Mouse (Mus musculus) gastrocnemius, postnatal 25 days (tissue): Measurements from ENCODE around the gene Mme. TPM values are rescaled to one million over a fixed set of nuclear protein-coding genes. Genes with fewer than 3 reads are reported as not detected.
A peak's percentile ranks its signal among the peaks of the same experiment; 100 is the strongest.

Source experiments
- DNase-seq: peaks from one replicate; pipeline ENCODE4 v3.0.0; 2022
- total RNA-seq, 2 experiments: library from RNA; stranded (reverse); gene quantifications; 1 replicate in 1 of 2; 2 replicates in 1 of 2; pipeline ENCODE4 v1.2.3; 2021

The Mme gene
- total RNA-seq, 2 experiments from 2014 or later: 3.2 to 4.7 TPM

- no peak for DNase-seq
These were observed 109.4 kb downstream of the Mme start for GRCm38 (mm10) chr3:63350704-63351103.

DNA sequence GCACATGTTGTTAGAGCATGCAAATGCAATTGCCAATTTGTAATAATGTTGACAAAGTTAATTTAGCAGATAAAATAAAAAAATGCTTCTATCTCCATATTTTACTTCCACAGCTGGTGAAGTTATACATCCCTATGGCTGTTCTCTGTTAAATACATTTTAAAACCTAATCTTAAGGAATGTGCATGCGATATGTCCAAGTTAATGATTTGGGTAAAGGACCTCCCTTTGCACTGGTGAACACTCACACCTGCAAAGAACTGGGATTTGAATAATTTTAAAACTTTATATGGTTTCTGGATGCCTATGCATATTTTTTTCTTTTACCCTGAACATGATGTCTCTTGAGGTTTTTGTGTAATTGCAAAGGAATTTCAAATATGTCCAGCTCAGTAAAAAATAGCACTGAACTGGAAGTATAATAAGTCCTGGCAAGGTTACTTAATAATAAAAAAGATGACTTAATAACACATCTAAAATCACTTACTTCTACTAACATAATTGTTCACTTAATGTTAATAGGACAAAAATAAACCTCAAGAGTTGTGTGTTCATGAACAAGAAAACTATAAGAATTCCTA lies 110.4 kb downstream of the Mme start:
- DNase-seq: no peak

DNA sequence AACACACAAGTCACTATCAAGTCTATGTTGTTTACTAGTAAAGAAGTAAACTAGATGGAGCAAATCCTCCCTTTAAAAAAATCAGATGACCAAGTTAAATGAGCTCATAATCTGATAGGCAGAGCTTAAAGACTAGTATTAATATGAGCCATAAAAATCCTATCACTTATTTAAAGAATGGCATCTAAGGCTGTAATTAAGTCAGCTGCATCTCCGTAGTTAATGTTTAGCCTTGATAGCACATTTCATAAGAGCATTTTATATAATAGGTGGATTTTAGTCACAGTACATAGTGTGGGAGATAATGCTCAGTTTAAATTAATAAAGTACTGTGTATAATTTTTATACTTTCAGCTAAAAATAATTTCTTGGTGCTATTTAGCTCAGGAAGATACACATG lies 118.2 kb downstream of the Mme start:
- no peak for DNase-seq

- DNase-seq: no peak
These were observed 143.7 kb downstream of the Mme start for GRCm38 (mm10) chr3:63384989-63385388.

GRCm38 (mm10) chr3:63390774-63391173 lies 149.4 kb downstream of the Mme start:
- no peak for DNase-seq

DNA sequence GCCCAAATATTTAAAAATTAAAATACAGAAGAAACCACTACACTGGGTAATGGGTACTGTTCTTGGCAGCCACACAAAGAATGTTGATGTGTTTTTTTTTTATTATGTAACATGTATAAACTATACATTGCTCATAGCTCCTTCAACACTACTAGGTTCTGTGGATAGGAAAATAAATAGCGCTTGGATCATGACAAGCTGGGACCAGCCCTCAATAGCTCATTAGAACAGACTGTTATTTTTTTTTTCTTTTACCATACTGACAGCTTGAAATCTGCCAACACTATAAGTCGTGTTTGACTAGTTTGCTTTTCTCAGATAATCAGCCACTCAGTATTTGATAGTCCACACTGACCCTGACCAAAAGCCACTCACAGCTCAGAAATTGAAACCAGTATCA lies 150.0 kb downstream of the Mme start:
- no peak for DNase-seq

DNA sequence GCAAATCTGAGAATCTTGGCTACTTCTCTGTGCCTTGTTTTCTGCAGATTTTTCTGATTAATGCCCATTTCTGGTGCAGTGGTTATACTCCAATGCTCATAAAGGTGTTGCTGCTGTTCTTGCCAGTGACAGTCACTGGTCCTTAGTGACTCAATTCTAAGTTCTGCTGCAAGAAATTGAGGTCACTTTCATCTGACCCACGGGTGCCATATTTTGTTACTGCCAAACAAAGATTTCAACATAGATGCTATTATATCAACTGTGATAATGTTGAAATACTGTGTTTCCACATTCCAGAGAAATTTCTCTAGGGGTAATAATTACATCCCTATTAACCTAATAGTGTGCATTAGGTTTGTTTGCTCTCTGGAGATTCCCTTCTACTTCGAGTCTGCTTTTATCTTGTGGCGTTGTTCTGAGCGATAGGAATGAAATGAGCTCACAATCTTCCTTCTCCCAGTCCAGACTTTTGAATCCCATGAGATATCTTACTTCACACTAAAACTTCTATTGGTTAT lies 153.1 kb downstream of the Mme start:
- DNase-seq: no peak

- no peak for DNase-seq
These were observed 156.8 kb downstream of the Mme start for GRCm38 (mm10) chr3:63398171-63398570.

DNA sequence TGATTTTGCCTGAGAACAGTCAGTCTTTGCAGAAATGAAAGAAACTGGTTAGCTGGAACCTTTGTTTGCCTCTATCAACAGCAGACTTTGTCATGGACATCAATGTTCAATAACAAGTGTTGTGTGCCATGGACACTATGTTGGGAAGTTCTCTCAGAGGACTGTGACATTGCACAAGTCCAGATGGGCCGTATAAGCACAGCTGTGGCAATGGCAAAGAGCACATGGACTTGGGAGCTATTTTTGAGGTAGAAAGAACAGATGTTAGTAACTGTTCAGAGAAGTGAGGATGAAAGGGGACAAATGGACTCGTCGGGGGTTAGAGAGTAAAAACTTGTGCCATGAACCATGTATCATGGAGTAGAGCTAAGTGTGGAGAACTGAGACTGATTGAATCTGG lies 165.1 kb downstream of the Mme start:
- DNase-seq: peak; percentile 36

DNA sequence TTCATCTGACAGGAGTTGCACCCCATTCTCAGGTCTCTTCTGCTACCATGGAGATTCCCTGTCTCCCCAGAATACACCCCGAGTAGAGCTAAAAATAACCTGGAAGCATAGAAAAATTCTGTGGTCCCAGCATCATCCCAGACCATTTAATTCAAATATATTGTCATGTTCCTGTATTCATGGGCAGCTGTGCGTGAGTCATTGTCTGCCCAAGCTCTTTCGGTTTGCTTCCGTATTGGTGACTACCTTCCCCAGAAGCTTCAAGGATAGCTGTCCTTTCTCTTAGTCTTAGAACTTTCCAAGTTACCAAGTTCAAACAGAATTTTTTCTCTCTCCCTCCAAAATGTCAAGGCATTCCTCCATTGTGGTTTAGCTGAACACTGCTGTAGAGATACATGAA lies 169.7 kb downstream of the Mme start:
- DNase-seq: no peak

- no peak for DNase-seq
These were observed 171.0 kb downstream of the Mme start for GRCm38 (mm10) chr3:63412220-63412937.

- DNase-seq: no peak
These were observed 171.9 kb downstream of the Mme start for GRCm38 (mm10) chr3:63413046-63413911.

DNA sequence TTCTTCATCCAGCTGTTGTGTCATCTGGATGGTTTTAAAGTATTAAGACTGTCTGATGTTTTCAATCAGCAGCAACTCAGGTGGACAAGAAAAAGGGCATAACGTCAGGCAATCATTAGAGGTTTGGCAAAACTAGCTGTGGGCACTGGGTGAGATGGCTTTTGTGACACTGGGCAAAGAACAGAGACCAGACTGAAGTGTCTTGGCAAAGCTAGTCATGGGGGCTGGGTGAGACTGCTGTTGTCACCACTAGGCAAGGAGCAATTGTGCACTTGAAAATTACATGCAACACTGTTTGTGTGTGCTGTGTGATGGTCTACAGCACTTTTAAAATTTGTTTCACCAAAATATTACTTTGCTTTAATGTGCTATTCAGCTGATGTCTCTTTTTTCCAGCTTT lies 175.9 kb downstream of the Mme start:
- DNase-seq: no peak

GRCm38 (mm10) chr3:63417758-63418157 lies 176.4 kb downstream of the Mme start:
- DNase-seq: no peak

GRCm38 (mm10) chr3:63423552-63423951 lies 182.2 kb downstream of the Mme start:
- DNase-seq: no peak

Other genes starting within 250 kb of the Mme start
- gene Gm34302, start 242.3 kb downstream of the Mme start, total RNA-seq: 10 to 100 TPM; 15.4 to 83.1 TPM